Mouse (Mus musculus) thymus, adult 2 months (tissue): ENCODE results near the gene Sema4g.

Experiments used
- CTCF ChIP-seq: fragments of 200-500 bp; IDR thresholded peaks from 2 replicates; pipeline ENCODE4 v1.5.1; 2012; ENCODE audit warnings: mild to moderate bottlenecking, control low read depth, low read length, moderate library complexity, borderline replicate concordance; ENCODE audit not compliant: control insufficient read depth, poor library complexity, insufficient read depth; ENCODE audit errors: extremely low read depth
- POLR2A ChIP-seq: fragments of 200-500 bp; IDR thresholded peaks from 2 replicates; pipeline ENCODE4 v1.6.1; 2012; ENCODE audit warnings: mild to moderate bottlenecking, low read length, control low read depth, moderate library complexity; ENCODE audit not compliant: control insufficient read depth, poor library complexity, insufficient read depth; ENCODE audit errors: extremely low read depth

- TF ChIP-seq CTCF, result no peak
- no peak for TF ChIP-seq POLR2A
These were observed 8.9 kb downstream of the Sema4g start for GRCm38 (mm10) chr19:44997786-44998185.
